Mouse (Mus musculus) testis, postnatal 10 days (tissue): Measurements from ENCODE around the gene Dennd2c.
"Not testable (repeated sequence)": the region's sequence is repeated elsewhere in the genome, so short reads cannot be mapped to it uniquely, and the experiment has no call there.

ENCODE experiments used
- DNase-seq: peaks from one replicate; pipeline ENCODE4 v3.0.0; 2021; ENCODE audit warnings: low spot score

Dennd2c gene

DNA sequence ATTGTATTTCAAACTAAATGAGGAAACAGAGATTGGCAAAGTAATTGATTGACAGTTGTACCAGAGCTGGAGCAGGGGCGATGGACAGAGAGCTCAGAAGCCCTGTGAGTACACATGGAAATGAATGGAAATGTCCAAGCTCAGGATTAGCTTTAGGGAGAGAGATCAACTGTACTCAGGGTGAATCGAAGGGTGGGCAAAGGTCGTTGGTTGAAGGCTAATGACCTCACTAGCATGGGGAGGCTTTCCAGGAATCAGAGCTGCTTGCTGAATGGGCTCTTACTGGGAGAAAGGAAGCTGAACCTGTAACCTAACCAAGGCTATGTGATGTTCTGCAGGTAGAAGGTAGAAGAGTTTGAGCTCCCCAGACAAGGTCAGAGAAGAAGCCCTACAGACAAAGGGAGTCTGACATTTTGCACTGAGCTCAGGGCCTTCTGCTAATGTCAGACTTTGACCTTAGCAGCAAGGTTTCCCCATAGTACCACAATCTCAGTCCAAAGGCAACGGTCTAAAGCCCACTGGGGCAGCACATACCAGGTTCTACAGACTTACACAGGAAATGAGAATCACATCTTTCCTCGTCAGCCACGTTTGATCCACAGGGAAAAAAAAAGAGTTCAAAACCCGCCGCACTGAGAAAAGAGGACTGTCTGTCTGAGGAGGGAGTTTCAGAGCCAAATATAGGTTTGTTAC, 112.3 kb downstream of the Dennd2c start:
- DNase-seq: no peak

GRCm38 (mm10) chr3:103215399-103215798, 113.0 kb downstream of the Dennd2c start:
- DNase-seq: not testable (repeated sequence)
